Mouse (Mus musculus) midbrain, embryonic 15.5 days (tissue): Measurements from ENCODE around the gene Lrrc4c. TPM values are rescaled to one million over a fixed set of nuclear protein-coding genes. Genes with fewer than 3 reads are reported as not detected.

ENCODE experiments used
- ATAC-seq: fragments of 200-750 bp; cut with Nextera tagmentation; replicated peaks from 2 replicates; pipeline ENCODE4 v1.8.0; 2017; ENCODE audit warnings: moderate TSS enrichment
- H3K27ac ChIP-seq: fragments of 300-500 bp; sonication (generic); 2 replicates; pipeline ENCODE4 v1.5.1; 2015; ENCODE audit warnings: mild to moderate bottlenecking, inconsistent platforms
- H3K27me3 ChIP-seq: fragments of 300-500 bp; sonication (generic); replicated peaks from 2 replicates; pipeline ENCODE4 v1.6.1; 2015; ENCODE audit warnings: inconsistent platforms
- H3K36me3 ChIP-seq: fragments of 300-500 bp; sonication (generic); replicated peaks from 2 replicates; pipeline ENCODE4 v1.6.1; 2015; ENCODE audit warnings: inconsistent platforms
- H3K4me1 ChIP-seq: fragments of 300-500 bp; sonication (generic); 2 replicates; pipeline ENCODE4 v1.6.1; 2015; ENCODE audit warnings: inconsistent platforms
- H3K4me2 ChIP-seq: fragments of 300-500 bp; sonication (generic); 2 replicates; pipeline ENCODE4 v1.6.1; 2015; ENCODE audit warnings: inconsistent platforms, mild to moderate bottlenecking, moderate library complexity
- H3K4me3 ChIP-seq: fragments of 300-500 bp; sonication (generic); 2 replicates; pipeline ENCODE4 v1.5.1; 2015; ENCODE audit warnings: mild to moderate bottlenecking, inconsistent platforms
- H3K9ac ChIP-seq: fragments of 300-500 bp; sonication (generic); 2 replicates; pipeline ENCODE4 v1.6.1; 2015; ENCODE audit warnings: mild to moderate bottlenecking, inconsistent platforms
- H3K9me3 ChIP-seq: fragments of 300-500 bp; sonication (generic); 2 replicates; pipeline ENCODE4 v1.6.1; 2016; ENCODE audit warnings: inconsistent platforms
- WGBS: fragments of 180-500 bp; shearing (Covaris S2); methylation state at CpG from one replicate; pipeline ENCODE4 v1.1.7; 2015; ENCODE audit warnings: mixed read lengths; 5-methylcytosine and 5-hydroxymethylcytosine counted together
- polyA plus RNA-seq: library from polyadenylated mRNA; unstranded; fragments of >200 nt; fragmentation: Nextera tagmentation; extraction: Ambion mirVana; gene quantifications from 2 replicates; pipeline ENCODE4 v1.2.1, GENCODE M21; 2015

The Lrrc4c gene
- polyA plus RNA-seq, 1 experiment from 2014 or later, result 37.7 TPM

DNA sequence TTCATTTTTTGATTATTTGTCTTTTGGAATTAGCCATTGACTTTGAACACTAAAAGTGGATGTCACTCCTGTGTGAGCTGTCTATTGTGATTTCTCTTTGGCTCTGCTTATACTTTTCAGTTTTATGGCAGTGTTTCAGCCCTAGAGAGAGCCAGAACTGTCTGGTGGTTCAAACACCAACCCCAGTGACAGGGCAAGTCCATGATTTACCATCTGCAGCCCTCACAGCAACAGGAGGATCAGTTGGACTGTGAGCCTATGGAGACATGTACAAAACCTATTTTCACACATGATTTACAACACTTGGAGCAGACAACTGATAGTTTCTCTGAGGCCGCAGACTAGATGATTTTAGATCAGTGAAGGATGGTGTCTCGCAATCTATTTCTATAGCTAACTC, 847.8 kb downstream of the Lrrc4c start:
- H3K9me3 ChIP-seq, result no peaks in the 10 kb centered on the region
- H3K27ac ChIP-seq, result no peak overlapping the region
- no peak overlapping the region for H3K9ac ChIP-seq
- 94% methylated on average over 2 of the region's 2 CpGs for WGBS
- H3K27me3 ChIP-seq, result no peaks in the 10 kb centered on the region
- no peaks in the 10 kb centered on the region for H3K36me3 ChIP-seq
- no peak overlapping the region for H3K4me2 ChIP-seq
- no peak overlapping the region for H3K4me3 ChIP-seq
- H3K4me1 ChIP-seq, result no peaks in the 10 kb centered on the region
- no peak for ATAC-seq

DNA sequence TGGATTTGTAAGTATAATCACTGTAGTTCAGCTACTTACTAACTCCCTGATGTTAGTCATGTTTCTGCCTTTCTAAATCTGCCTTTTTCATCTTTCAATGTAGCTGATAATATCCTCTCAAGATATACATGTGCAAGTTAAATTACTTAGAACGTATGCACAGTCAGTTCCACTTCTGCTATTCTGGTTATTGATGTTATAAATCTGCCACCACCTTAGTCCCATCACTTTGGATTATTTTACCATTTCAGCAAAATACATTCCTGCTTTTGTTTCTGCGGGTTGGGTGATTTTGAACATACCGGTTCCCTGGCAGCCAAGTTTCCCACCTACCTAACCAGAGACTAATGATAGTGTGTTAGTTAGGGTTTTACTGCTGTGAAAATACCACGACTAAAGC, 860.4 kb downstream of the Lrrc4c start:
- H3K27ac ChIP-seq, result no peak overlapping the region
- H3K4me3 ChIP-seq, result no peak overlapping the region
- no peaks in the 10 kb centered on the region for H3K4me1 ChIP-seq
- H3K36me3 ChIP-seq, result no peaks in the 10 kb centered on the region
- 91% methylated on average over 4 of the region's 4 CpGs for WGBS
- no peaks in the 10 kb centered on the region for H3K9me3 ChIP-seq
- H3K4me2 ChIP-seq, result no peak overlapping the region
- no peaks in the 10 kb centered on the region for H3K27me3 ChIP-seq
- no peak for ATAC-seq
- no peak overlapping the region for H3K9ac ChIP-seq

DNA sequence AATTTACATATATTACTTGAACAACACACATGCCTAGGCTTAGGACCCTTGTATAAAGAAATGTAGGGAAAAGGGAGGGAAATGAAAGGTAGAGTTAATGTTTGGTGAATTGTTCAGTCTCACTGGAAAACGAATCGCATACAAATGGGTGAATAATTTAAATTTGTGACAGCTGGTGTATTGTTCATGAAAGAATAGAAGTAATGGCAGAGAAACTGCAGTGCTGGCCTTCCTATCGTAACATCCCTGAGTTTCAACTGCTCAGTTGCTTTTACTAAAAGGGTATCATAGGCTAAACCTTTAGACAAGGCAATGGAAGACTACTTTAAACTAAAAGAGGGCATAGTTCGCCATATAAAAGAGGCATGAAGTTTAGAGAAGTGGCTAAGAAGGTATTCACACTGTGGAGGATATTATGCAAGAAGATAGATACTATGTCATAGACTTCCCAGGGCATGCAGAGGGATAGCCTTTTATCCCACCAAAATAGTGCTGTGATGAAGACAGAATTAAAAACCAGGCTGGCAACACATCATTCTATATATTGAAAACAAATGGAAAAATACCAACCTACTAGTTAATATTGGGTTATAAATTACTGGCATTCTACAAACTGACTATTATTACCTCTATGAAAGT, 879.1 kb downstream of the Lrrc4c start:
- 21% methylated on average over 4 of the region's 4 CpGs for WGBS
- no peak overlapping the region for H3K4me3 ChIP-seq
- H3K9me3 ChIP-seq, result no peaks in the 10 kb centered on the region
- no peak overlapping the region for H3K27ac ChIP-seq
- ATAC-seq, result no peak
- H3K27me3 ChIP-seq, result no peaks in the 10 kb centered on the region
- H3K9ac ChIP-seq, result no peak overlapping the region
- no peaks in the 10 kb centered on the region for H3K36me3 ChIP-seq
- H3K4me2 ChIP-seq, result no peak overlapping the region
- no peaks in the 10 kb centered on the region for H3K4me1 ChIP-seq

DNA sequence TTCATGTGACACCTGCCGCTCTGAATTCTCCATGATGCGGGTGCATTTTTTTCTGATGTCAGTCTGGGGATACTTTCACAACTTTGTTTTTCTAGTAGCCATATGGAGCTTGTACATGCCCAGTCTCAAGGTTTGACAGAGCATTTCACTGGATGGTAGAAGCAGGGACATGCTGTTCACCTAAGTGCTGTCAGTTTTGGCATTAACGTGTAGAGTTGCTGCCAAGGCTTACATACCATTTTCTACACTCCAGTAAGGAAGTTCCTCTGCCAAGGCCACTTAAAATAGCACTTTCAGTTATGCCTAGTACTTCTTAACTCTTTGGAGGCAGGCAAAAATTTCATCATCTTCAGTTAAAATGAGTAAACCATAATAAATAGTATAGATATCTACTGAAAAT, 915.0 kb downstream of the Lrrc4c start:
- Histone ChIP-seq H3K27ac (no peak overlapping the region), H3K4me2 (no peak overlapping the region), H3K4me3 (no peak overlapping the region), H3K4me1 (no peaks in the 10 kb centered on the region), H3K36me3 (no peaks in the 10 kb centered on the region), H3K9ac (no peak overlapping the region), H3K27me3 (no peaks in the 10 kb centered on the region), H3K9me3 (no peaks in the 10 kb centered on the region)
- no peak for ATAC-seq
- WGBS, result 86% methylated on average over 3 of the region's 3 CpGs

DNA sequence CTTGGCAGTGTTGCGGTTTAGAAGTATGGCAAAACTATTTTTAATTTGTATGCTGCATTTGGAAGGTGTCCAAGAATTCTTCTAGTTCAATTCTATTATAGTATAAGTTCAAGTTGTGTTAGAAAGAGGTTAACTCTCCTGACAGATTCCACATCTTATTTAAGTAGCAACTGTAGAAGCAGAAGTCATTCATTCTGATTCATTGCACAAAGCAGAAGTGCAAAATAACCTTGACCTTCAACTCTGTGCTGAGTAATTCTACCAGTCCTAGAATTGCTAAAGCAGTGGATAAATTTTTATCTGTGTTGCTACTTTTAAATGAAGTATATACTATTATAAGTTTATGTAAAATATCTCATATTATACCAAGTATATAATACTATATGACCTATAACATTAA, 916.1 kb downstream of the Lrrc4c start:
- Histone ChIP-seq H3K9ac (no peak overlapping the region), H3K4me3 (no peak overlapping the region), H3K27ac (no peak overlapping the region), H3K4me2 (no peak overlapping the region), H3K36me3 (no peaks in the 10 kb centered on the region), H3K4me1 (no peaks in the 10 kb centered on the region), H3K27me3 (no peaks in the 10 kb centered on the region), H3K9me3 (no peaks in the 10 kb centered on the region)
- ATAC-seq, result no peak
- WGBS, result 83% methylated on average over 1 of the region's 1 CpGs

DNA sequence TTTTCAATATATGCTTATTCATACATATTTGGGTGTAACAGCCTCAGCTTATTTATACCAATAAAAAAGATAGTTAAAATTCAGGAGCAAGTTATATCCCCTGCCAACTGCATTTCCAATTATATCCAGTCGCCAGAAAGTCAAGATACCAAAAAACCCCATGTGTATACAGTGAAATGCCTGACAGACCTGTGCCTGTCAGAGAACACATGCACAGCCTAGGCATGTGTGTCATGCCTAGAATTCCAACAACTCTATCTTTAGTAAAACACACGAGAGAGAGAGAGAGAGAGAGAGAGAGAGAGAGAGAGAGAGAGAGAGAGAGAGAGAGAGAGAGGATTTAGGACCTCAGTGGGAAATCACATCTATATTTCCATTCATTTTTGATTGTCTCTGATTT, 956.7 kb downstream of the Lrrc4c start:
- no peak overlapping the region for H3K4me3 ChIP-seq
- no peaks in the 10 kb centered on the region for H3K27me3 ChIP-seq
- no peaks in the 10 kb centered on the region for H3K9me3 ChIP-seq
- H3K27ac ChIP-seq, result no peak overlapping the region
- H3K4me2 ChIP-seq, result no peak overlapping the region
- ATAC-seq, result no peak
- 40% methylated on average over 2 of the region's 2 CpGs for WGBS
- H3K36me3 ChIP-seq, result no peaks in the 10 kb centered on the region
- no peak overlapping the region for H3K9ac ChIP-seq
- no peaks in the 10 kb centered on the region for H3K4me1 ChIP-seq

DNA sequence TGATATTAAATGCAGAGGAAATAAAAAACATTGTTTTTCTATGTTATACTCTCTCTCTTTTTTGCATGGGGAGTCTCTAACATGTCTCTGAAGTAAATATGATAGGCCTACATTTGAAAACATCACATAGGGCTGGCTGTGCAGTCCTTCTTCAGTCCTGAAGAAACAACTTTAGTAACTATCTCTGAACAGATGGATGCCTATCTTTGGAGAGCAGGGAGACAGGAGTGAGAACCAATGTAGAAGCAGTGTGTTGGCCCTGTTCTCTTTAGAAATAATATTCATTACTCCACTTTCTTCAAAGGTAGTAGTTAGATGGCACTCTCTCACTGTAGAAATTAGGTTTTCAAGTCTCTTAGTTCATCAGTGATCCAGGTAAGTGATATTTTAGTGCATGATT, 967.0 kb downstream of the Lrrc4c start:
- Histone ChIP-seq H3K27me3 (no peaks in the 10 kb centered on the region), H3K9ac (no peak overlapping the region), H3K9me3 (no peaks in the 10 kb centered on the region), H3K36me3 (no peaks in the 10 kb centered on the region), H3K4me2 (no peak overlapping the region), H3K4me3 (no peak overlapping the region), H3K27ac (no peak overlapping the region), H3K4me1 (no peaks in the 10 kb centered on the region)
- ATAC-seq, result no peak

DNA sequence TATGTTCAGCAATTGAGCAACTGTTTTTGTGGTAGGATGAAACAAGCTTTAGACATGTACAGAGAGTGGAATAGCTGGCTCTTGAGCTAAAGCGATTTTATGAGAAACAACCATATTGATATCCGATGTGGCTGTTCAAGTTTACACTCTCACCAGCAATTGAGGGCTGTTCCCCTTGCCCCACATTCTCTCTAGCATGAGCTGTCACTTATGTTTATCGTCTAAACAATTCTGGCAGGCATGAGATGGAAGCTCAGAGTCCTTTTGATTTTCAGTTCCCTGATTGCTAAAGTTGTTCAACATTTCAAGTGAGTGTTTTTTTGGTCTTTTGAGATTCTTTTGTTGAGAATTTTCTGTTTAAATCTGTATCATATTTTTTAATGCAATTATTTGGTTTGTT, 976.2 kb downstream of the Lrrc4c start:
- H3K36me3 ChIP-seq, result no peaks in the 10 kb centered on the region
- H3K9ac ChIP-seq, result no peak overlapping the region
- no peak overlapping the region for H3K4me2 ChIP-seq
- H3K27ac ChIP-seq, result no peak overlapping the region
- H3K27me3 ChIP-seq, result no peaks in the 10 kb centered on the region
- WGBS, result 77% methylated on average over 3 of the region's 3 CpGs
- ATAC-seq, result no peak
- H3K4me3 ChIP-seq, result no peak overlapping the region
- H3K4me1 ChIP-seq, result no peaks in the 10 kb centered on the region
- no peaks in the 10 kb centered on the region for H3K9me3 ChIP-seq

DNA sequence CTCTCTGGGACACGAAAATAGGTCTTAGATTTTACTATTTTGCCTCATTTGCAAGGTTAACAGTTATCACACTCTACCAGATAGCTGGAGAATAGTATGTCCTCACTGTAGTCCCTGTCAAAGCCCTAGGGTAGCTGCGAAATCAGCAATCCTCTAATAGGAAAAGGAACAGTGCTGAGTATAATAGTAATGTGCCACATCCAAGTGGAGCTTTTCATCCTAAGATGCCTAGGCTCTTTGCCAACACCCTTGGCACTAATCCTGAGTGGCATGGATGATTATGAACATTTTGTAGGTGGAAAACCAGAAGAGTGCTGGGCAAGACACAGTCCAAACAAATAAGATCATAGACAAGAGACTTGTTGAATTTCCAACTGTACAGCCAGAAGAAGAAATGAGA, 981.7 kb downstream of the Lrrc4c start:
- ATAC-seq, result no peak
- 53% methylated on average over 2 of the region's 2 CpGs for WGBS
- no peaks in the 10 kb centered on the region for H3K27me3 ChIP-seq
- H3K27ac ChIP-seq, result no peak overlapping the region
- H3K36me3 ChIP-seq, result no peaks in the 10 kb centered on the region
- no peaks in the 10 kb centered on the region for H3K9me3 ChIP-seq
- H3K4me2 ChIP-seq, result no peak overlapping the region
- no peak overlapping the region for H3K4me3 ChIP-seq
- no peaks in the 10 kb centered on the region for H3K4me1 ChIP-seq
- no peak overlapping the region for H3K9ac ChIP-seq

DNA sequence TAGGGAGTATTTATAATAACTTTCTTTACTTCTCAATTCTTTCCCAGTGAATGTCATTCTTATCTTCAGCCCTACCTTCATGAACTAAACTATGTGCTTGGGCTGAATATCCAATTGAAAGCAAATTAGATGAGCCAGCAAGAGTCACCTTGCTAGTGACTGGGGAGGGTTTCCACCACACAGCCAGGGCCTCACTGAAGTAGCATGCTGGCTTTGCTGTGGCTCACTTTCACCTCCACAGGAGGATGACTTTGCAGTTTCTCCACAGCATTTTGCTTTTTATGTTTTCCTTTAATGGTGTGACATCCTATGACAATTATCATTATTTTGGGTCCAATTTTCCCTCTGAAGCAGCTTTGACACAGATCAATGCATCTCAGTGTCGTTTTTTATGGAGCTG, 1000.0 kb downstream of the Lrrc4c start:
- no peaks in the 10 kb centered on the region for H3K9me3 ChIP-seq
- no peaks in the 10 kb centered on the region for H3K27me3 ChIP-seq
- H3K36me3 ChIP-seq, result no peaks in the 10 kb centered on the region
- peak; percentile 69; the same call in 1 of the 2 replicates for ATAC-seq
- H3K4me2 ChIP-seq, result no peak overlapping the region
- 37% methylated on average over 1 of the region's 1 CpGs for WGBS
- no peak overlapping the region for H3K9ac ChIP-seq
- H3K4me1 ChIP-seq, result no peaks in the 10 kb centered on the region
- no peak overlapping the region for H3K4me3 ChIP-seq
- H3K27ac ChIP-seq, result no peak overlapping the region

DNA sequence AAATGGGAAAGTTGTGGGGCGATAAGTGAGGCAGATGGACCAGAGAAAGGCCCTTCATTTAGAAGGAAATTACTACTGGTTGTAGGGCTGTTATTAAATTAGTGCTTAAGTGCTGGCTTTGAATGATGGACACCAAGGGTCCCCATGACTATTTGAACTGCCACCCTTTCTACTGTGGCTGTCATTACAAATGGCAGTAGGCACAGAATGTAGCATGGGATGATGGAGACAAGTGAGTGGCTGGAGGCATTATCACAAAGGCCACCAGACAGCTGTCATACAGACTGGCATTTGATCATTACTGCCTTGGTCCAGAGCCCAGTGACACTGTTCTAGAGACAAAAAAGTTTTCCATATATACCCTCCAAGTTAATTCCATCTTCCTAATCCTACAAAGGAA, 1000.6 kb downstream of the Lrrc4c start:
- H3K27me3 ChIP-seq, result no peaks in the 10 kb centered on the region
- WGBS, result 84% methylated on average over 1 of the region's 1 CpGs
- 0 out of 2 replicates have a peak, but pooled peaks have one; percentile 33 for ATAC-seq

DNA sequence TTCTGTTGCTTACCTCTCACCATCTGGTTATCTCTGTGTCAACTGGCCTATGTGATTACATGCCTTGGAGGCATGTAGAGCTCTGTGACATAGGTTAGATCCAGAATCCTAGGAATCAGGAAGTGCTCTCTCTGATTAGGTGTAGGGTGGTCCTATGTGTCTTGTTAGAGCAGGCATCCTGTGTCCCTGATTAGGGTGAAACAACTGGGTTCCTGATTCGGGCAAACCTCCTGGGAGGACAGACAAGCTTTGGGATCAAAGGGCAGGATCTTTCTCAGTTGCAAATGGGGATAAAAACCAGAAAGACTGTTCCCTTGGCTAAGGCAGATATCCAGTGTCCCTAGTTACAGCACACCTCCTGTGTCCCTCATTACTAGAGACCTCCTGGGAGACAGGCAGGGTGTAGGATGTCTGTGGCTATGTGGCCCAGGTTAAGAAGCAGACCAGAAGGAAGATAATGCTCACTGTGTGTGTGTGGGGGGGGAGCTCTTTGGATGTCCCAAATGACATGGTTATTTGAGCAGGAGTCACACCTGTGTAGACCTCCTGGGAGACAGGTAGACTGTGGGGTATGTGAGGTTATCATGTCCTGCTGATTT, 1014.2 kb downstream of the Lrrc4c start:
- Histone ChIP-seq H3K9me3 (no peaks in the 10 kb centered on the region), H3K4me2 (no peak overlapping the region), H3K4me1 (no peaks in the 10 kb centered on the region), H3K27ac (no peak overlapping the region), H3K27me3 (no peaks in the 10 kb centered on the region), H3K9ac (no peak overlapping the region), H3K4me3 (no peak overlapping the region), H3K36me3 (no peaks in the 10 kb centered on the region)
- ATAC-seq, result no peak
- WGBS, result 63% methylated on average over 1 of the region's 1 CpGs

More for the DNA sequence above, 1000.6 kb downstream of the Lrrc4c start:
- Histone ChIP-seq H3K27ac (no peak overlapping the region), H3K36me3 (no peaks in the 10 kb centered on the region), H3K9me3 (no peaks in the 10 kb centered on the region), H3K4me1 (no peaks in the 10 kb centered on the region), H3K4me3 (no peak overlapping the region), H3K4me2 (no peak overlapping the region), H3K9ac (no peak overlapping the region)

DNA sequence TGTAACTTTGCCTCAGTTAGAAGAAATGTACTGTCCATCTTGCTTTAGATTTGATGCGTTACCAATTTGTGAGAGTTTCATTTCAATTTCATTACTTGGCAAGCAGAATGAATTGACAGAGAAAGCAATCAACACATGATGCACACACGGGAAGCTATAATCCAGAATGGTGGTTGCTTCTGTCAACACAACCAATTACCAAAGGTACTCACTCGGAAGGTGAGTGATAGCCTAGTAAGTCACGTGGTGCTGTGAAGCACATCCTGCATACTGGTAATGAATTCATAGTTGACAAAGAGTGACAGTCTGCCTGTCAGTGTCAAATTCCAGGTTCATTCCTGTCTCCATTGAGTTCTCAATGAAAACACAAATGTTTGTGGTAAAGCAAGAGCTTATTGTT, 1021.7 kb downstream of the Lrrc4c start:
- 76% methylated on average over 4 of the region's 4 CpGs for WGBS
- no peaks in the 10 kb centered on the region for H3K4me1 ChIP-seq

More for the DNA sequence above, 1021.7 kb downstream of the Lrrc4c start:
- ATAC-seq, result no peak
- H3K9ac ChIP-seq, result no peak overlapping the region
- H3K4me2 ChIP-seq, result no peak overlapping the region
- H3K27ac ChIP-seq, result no peak overlapping the region
- no peaks in the 10 kb centered on the region for H3K36me3 ChIP-seq
- H3K4me3 ChIP-seq, result no peak overlapping the region
- H3K9me3 ChIP-seq, result no peaks in the 10 kb centered on the region
- H3K27me3 ChIP-seq, result no peaks in the 10 kb centered on the region
